Mouse (Mus musculus) liver, adult 2 months (tissue): ENCODE measurements at regions not wholly inside any gene's neighbourhood (a gene's known extent, or its start where the extent isn't known, plus 50 kb on each side); places are given as distances from the start of the nearest gene placed in this dataset.
"Not testable (repeated sequence)": the region's sequence is repeated elsewhere in the genome, so short reads cannot be mapped to it uniquely, and the experiment has no call there.

Experiments
- DNase-seq: peaks from one replicate; pipeline ENCODE4 v3.0.0-alpha.2; 2011; ENCODE audit warnings: low read depth, low spot score; ENCODE audit errors: extremely low read depth
- H3K27ac ChIP-seq: fragments of 200-500 bp; replicated peaks from 2 replicates; pipeline ENCODE4 v1.5.1; 2012; ENCODE audit warnings: low read depth, mild to moderate bottlenecking, control low read depth, inconsistent platforms, low read length; ENCODE audit not compliant: insufficient read depth
- H3K27me3 ChIP-seq: fragments of 200-500 bp; 2 replicates; pipeline ENCODE4 v1.6.1; 2012; ENCODE audit warnings: mild to moderate bottlenecking, moderate library complexity, low read length, inconsistent platforms; ENCODE audit not compliant: control insufficient read depth, insufficient read depth
- H3K36me3 ChIP-seq: fragments of 200-500 bp; 2 replicates; pipeline ENCODE4 v1.6.1; 2012; ENCODE audit warnings: low read length, inconsistent platforms; ENCODE audit not compliant: control insufficient read depth, insufficient read depth
- H3K4me1 ChIP-seq: fragments of 200-500 bp; 2 replicates; pipeline ENCODE4 v1.6.1; 2011; ENCODE audit warnings: low read length; ENCODE audit not compliant: control insufficient read depth, insufficient read depth
- H3K4me3 ChIP-seq: fragments of 200-500 bp; 2 replicates; pipeline ENCODE4 v1.5.1; 2011; ENCODE audit warnings: low read depth, mild to moderate bottlenecking, control low read depth, low read length, moderate library complexity; ENCODE audit not compliant: insufficient read depth
- H3K79me2 ChIP-seq: fragments of 200-500 bp; 2 replicates; pipeline ENCODE4 v1.6.1; 2012; ENCODE audit warnings: inconsistent platforms, mild to moderate bottlenecking, low read length, moderate library complexity; ENCODE audit not compliant: control insufficient read depth, insufficient read depth
- H3K9ac ChIP-seq: fragments of 200-500 bp; 2 replicates; pipeline ENCODE4 v1.6.1; 2012; ENCODE audit warnings: low read depth, mild to moderate bottlenecking, control low read depth, inconsistent platforms, low read length
- CTCF ChIP-seq: fragments of 200-500 bp; IDR thresholded peaks from 2 replicates; pipeline ENCODE4 v1.5.1; 2011; ENCODE audit warnings: low read depth, low read length, control low read depth
- POLR2A ChIP-seq: fragments of 200-500 bp; IDR thresholded peaks from 2 replicates; pipeline ENCODE4 v1.6.1; 2011; ENCODE audit warnings: low read length, control low read depth; ENCODE audit not compliant: insufficient read depth; ENCODE audit errors: extremely low read depth
- WGBS: fragments of 180-500 bp; shearing (Covaris S2); methylation state at CpG from one replicate; pipeline ENCODE4 v1.1.7; 2018; 5-methylcytosine and 5-hydroxymethylcytosine counted together

DNA sequence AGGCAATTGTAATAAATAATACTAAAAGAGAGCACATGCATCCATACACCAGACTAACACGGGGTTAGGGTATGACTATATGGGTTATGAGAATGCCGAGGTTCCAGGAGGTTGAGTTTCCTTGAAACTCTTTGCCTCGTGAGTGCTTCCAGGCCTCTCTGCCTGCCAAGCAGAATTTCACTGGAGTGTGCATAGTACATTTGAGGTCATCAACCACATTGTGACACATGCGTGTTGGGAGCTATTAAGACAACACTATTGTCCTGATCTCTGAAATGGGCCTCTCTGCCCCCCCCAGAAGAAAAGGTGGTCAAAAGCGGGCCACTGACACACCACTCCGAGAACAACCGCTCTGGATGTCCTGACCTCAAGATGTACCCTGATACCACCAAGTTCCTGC is 655.8 kb downstream of the Hdgfl1 start:
- H3K36me3 ChIP-seq = no peaks in the 10 kb centered on the region
- DNase-seq = no peak
- WGBS = 89% methylated on average over 7 of the region's 7 CpGs
- H3K27me3 ChIP-seq = no peaks in the 10 kb centered on the region
- H3K4me3 ChIP-seq = no peak overlapping the region
- no peaks in the 10 kb centered on the region for H3K79me2 ChIP-seq
- TF ChIP-seq CTCF (no peak), POLR2A (no peak)
- H3K9ac ChIP-seq = no peak overlapping the region
- H3K27ac ChIP-seq = no peak overlapping the region
- H3K4me1 ChIP-seq = no peaks in the 10 kb centered on the region

- DNase-seq, H3K36me3 ChIP-seq, H3K27ac ChIP-seq, H3K9ac ChIP-seq, H3K27me3 ChIP-seq, H3K79me2 ChIP-seq, H3K4me3 ChIP-seq, H3K4me1 ChIP-seq: not testable (repeated sequence)
- WGBS = 75% methylated on average over 1 of the region's 1 CpGs
These were observed 656.2 kb downstream of the Hdgfl1 start for GRCm38 (mm10) chr13:26113723-26114122.

GRCm38 (mm10) chr13:26112579-26112978 is 657.4 kb downstream of the Hdgfl1 start:
- H3K27me3 ChIP-seq = no peaks in the 10 kb centered on the region
- H3K27ac ChIP-seq = no peak overlapping the region
- TF ChIP-seq CTCF (no peak), POLR2A (no peak)
- H3K9ac ChIP-seq = no peak overlapping the region
- no peak for DNase-seq
- H3K4me1 ChIP-seq = no peaks in the 10 kb centered on the region
- no peak overlapping the region for H3K4me3 ChIP-seq
- no peaks in the 10 kb centered on the region for H3K36me3 ChIP-seq
- no peaks in the 10 kb centered on the region for H3K79me2 ChIP-seq

DNA sequence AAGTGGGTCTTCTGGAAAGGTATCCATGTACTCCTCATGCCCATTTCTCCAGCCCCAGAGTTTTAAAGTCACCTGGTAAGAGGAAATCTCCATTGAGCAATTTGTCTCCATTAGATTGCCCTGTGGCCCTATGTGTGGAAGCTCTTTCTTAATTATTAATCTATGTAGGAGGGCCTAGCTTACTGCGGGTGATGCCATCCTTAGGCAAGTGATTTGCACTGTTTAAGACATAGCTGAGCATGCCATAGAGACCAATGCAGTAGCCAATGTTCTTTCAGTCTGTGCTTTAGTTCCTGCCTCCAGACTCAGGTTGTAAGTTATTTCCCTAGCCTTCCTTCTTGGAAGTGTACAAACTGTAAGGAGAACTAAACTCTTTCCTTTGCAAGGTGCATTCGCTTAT is 661.0 kb downstream of the Hdgfl1 start:
- WGBS = 87% methylated on average over 2 of the region's 2 CpGs
- TF ChIP-seq CTCF = no peak
- no peak for TF ChIP-seq POLR2A
- H3K4me3 ChIP-seq = no peak overlapping the region
- no peak overlapping the region for H3K27ac ChIP-seq
- no peaks in the 10 kb centered on the region for H3K36me3 ChIP-seq
- H3K27me3 ChIP-seq = no peaks in the 10 kb centered on the region
- H3K9ac ChIP-seq = no peak overlapping the region
- no peak for DNase-seq
- H3K4me1 ChIP-seq = no peaks in the 10 kb centered on the region
- no peaks in the 10 kb centered on the region for H3K79me2 ChIP-seq

- Histone ChIP-seq H3K27ac (no peak overlapping the region), H3K4me1 (no peaks in the 10 kb centered on the region), H3K9ac (no peak overlapping the region), H3K36me3 (no peaks in the 10 kb centered on the region), H3K27me3 (no peaks in the 10 kb centered on the region), H3K79me2 (no peaks in the 10 kb centered on the region), H3K4me3 (no peak overlapping the region)
- 75% methylated on average over 3 of the region's 3 CpGs for WGBS
- DNase-seq = no peak
- no peak for TF ChIP-seq POLR2A
- TF ChIP-seq CTCF = no peak
These were observed 681.2 kb downstream of the Hdgfl1 start for GRCm38 (mm10) chr13:26088727-26089126.

DNA sequence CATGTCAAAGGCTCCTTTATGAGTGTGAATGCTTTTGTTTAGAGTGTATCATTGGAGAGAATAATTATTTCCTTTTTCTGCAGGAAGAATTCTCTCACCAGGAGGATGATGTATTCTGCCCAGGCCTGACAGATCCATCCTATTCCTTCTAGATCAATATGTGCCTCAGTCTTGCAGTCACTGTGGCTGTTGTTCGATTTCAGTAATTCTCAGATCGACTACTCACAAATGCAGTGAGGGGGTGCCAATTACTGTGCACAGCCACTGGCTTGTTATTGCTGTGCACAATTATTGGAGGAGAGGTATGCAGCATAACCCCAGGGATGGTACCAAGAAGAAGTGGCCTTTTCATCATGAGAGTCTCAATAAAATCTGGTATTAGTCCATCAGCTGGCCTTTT is 689.2 kb downstream of the Hdgfl1 start:
- peaks cover 2% of the 10 kb centered on the region; the same call in 1 of the 2 replicates for H3K27me3 ChIP-seq
- 75% methylated on average over 2 of the region's 2 CpGs for WGBS
- no peaks in the 10 kb centered on the region for H3K4me1 ChIP-seq
- H3K79me2 ChIP-seq = no peaks in the 10 kb centered on the region
- H3K36me3 ChIP-seq = no peaks in the 10 kb centered on the region
- H3K4me3 ChIP-seq = no peak overlapping the region
- H3K27ac ChIP-seq = no peak overlapping the region
- no peak overlapping the region for H3K9ac ChIP-seq
- no peak for DNase-seq
- no peak for TF ChIP-seq CTCF
- TF ChIP-seq POLR2A = no peak
